Mouse (Mus musculus): ENCODE results near the gene Pid1. TPM values are rescaled to one million over a fixed set of nuclear protein-coding genes. Genes with fewer than 3 reads are reported as not detected.

The Pid1 gene
- polyA plus RNA-seq, 1 experiment = 67.1 TPM

- H3K4me3 ChIP-seq (ENCODE audit: low read depth, low read length) = no peak overlapping the region
- H3K9me3 ChIP-seq (replicated peaks; ENCODE audit: control insufficient read depth, insufficient read depth, low read length, poor library complexity, severe bottlenecking) = no peaks in the 10 kb centered on the region
- TF ChIP-seq EP300 (IDR thresholded peaks at IDR 0.05; ENCODE audit: insufficient read depth, low read depth, low read length) = no peak
- no peak for TF ChIP-seq CTCF (IDR thresholded peaks at IDR 0.05; ENCODE audit: low read depth, low read length)
- TF ChIP-seq POLR2A (IDR thresholded peaks at IDR 0.05; ENCODE audit: insufficient read depth, low read length) = no peak
- no peak overlapping the region for H3K27ac ChIP-seq (ENCODE audit: insufficient read depth, low read length)
- H3K27me3 ChIP-seq (ENCODE audit: control insufficient read depth, insufficient read depth, low read length, poor library complexity, severe bottlenecking) = no peaks in the 10 kb centered on the region
- no peaks in the 10 kb centered on the region for H3K36me3 ChIP-seq (ENCODE audit: control insufficient read depth, insufficient read depth, low read length, poor library complexity, severe bottlenecking)
- H3K4me1 ChIP-seq (ENCODE audit: control insufficient read depth, insufficient read depth, low read length) = no peaks in the 10 kb centered on the region
- no peak overlapping the region for H3K9ac ChIP-seq (ENCODE audit: low read depth, poor library complexity, severe bottlenecking)
These were observed 160.5 kb downstream of the Pid1 start for GRCm38 (mm10) chr1:84203494-84203893.

- Histone ChIP-seq H3K27me3 (ENCODE audit: control insufficient read depth, insufficient read depth, low read length, poor library complexity, severe bottlenecking) (no peaks in the 10 kb centered on the region), H3K9me3 (replicated peaks; ENCODE audit: control insufficient read depth, insufficient read depth, low read length, poor library complexity, severe bottlenecking) (no peaks in the 10 kb centered on the region), H3K36me3 (ENCODE audit: control insufficient read depth, insufficient read depth, low read length, poor library complexity, severe bottlenecking) (no peaks in the 10 kb centered on the region), H3K4me1 (ENCODE audit: control insufficient read depth, insufficient read depth, low read length) (no peaks in the 10 kb centered on the region), H3K4me3 (ENCODE audit: low read depth, low read length) (no peak overlapping the region), H3K27ac (ENCODE audit: insufficient read depth, low read length) (no peak overlapping the region), H3K9ac (ENCODE audit: low read depth, poor library complexity, severe bottlenecking) (no peak overlapping the region)
- TF ChIP-seq EP300 (IDR thresholded peaks at IDR 0.05; ENCODE audit: insufficient read depth, low read depth, low read length) = no peak
- no peak for TF ChIP-seq CTCF (IDR thresholded peaks at IDR 0.05; ENCODE audit: low read depth, low read length)
- no peak for TF ChIP-seq POLR2A (IDR thresholded peaks at IDR 0.05; ENCODE audit: insufficient read depth, low read length)
These were observed 164.1 kb downstream of the Pid1 start for GRCm38 (mm10) chr1:84199890-84200289.

GRCm38 (mm10) chr1:84198887-84199286, 165.1 kb downstream of the Pid1 start:
- no peaks in the 10 kb centered on the region for H3K36me3 ChIP-seq (ENCODE audit: control insufficient read depth, insufficient read depth, low read length, poor library complexity, severe bottlenecking)
- H3K27ac ChIP-seq (ENCODE audit: insufficient read depth, low read length) = no peak overlapping the region
- no peaks in the 10 kb centered on the region for H3K9me3 ChIP-seq (replicated peaks; ENCODE audit: control insufficient read depth, insufficient read depth, low read length, poor library complexity, severe bottlenecking)
- TF ChIP-seq EP300 (IDR thresholded peaks at IDR 0.05; ENCODE audit: insufficient read depth, low read depth, low read length) = no peak
- TF ChIP-seq POLR2A (IDR thresholded peaks at IDR 0.05; ENCODE audit: insufficient read depth, low read length) = no peak
- TF ChIP-seq CTCF (IDR thresholded peaks at IDR 0.05; ENCODE audit: low read depth, low read length) = no peak
- H3K4me1 ChIP-seq (ENCODE audit: control insufficient read depth, insufficient read depth, low read length) = no peaks in the 10 kb centered on the region
- H3K4me3 ChIP-seq (ENCODE audit: low read depth, low read length) = no peak overlapping the region
- H3K9ac ChIP-seq (ENCODE audit: low read depth, poor library complexity, severe bottlenecking) = no peak overlapping the region
- H3K27me3 ChIP-seq (ENCODE audit: control insufficient read depth, insufficient read depth, low read length, poor library complexity, severe bottlenecking) = no peaks in the 10 kb centered on the region

- H3K9ac ChIP-seq (ENCODE audit: low read depth, poor library complexity, severe bottlenecking) = no peak overlapping the region
- H3K4me3 ChIP-seq (ENCODE audit: low read depth, low read length) = no peak overlapping the region
- H3K36me3 ChIP-seq (ENCODE audit: control insufficient read depth, insufficient read depth, low read length, poor library complexity, severe bottlenecking) = no peaks in the 10 kb centered on the region
- H3K9me3 ChIP-seq (replicated peaks; ENCODE audit: control insufficient read depth, insufficient read depth, low read length, poor library complexity, severe bottlenecking) = no peaks in the 10 kb centered on the region
- no peak for TF ChIP-seq CTCF (IDR thresholded peaks at IDR 0.05; ENCODE audit: low read depth, low read length)
- no peak for TF ChIP-seq POLR2A (IDR thresholded peaks at IDR 0.05; ENCODE audit: insufficient read depth, low read length)
- TF ChIP-seq EP300 (IDR thresholded peaks at IDR 0.05; ENCODE audit: insufficient read depth, low read depth, low read length) = no peak
- no peak overlapping the region for H3K27ac ChIP-seq (ENCODE audit: insufficient read depth, low read length)
- no peaks in the 10 kb centered on the region for H3K27me3 ChIP-seq (ENCODE audit: control insufficient read depth, insufficient read depth, low read length, poor library complexity, severe bottlenecking)
- no peaks in the 10 kb centered on the region for H3K4me1 ChIP-seq (ENCODE audit: control insufficient read depth, insufficient read depth, low read length)
These were observed 171.8 kb downstream of the Pid1 start for GRCm38 (mm10) chr1:84192167-84192566.

- Histone ChIP-seq H3K36me3 (ENCODE audit: control insufficient read depth, insufficient read depth, low read length, poor library complexity, severe bottlenecking) (no peaks in the 10 kb centered on the region), H3K9ac (ENCODE audit: low read depth, poor library complexity, severe bottlenecking) (no peak overlapping the region), H3K4me1 (ENCODE audit: control insufficient read depth, insufficient read depth, low read length) (no peaks in the 10 kb centered on the region), H3K4me3 (ENCODE audit: low read depth, low read length) (no peak overlapping the region), H3K9me3 (replicated peaks; ENCODE audit: control insufficient read depth, insufficient read depth, low read length, poor library complexity, severe bottlenecking) (no peaks in the 10 kb centered on the region), H3K27ac (ENCODE audit: insufficient read depth, low read length) (no peak overlapping the region), H3K27me3 (ENCODE audit: control insufficient read depth, insufficient read depth, low read length, poor library complexity, severe bottlenecking) (no peaks in the 10 kb centered on the region)
- TF ChIP-seq EP300 (IDR thresholded peaks at IDR 0.05; ENCODE audit: insufficient read depth, low read depth, low read length) = no peak
- no peak for TF ChIP-seq POLR2A (IDR thresholded peaks at IDR 0.05; ENCODE audit: insufficient read depth, low read length)
- no peak for TF ChIP-seq CTCF (IDR thresholded peaks at IDR 0.05; ENCODE audit: low read depth, low read length)
These were observed 174.5 kb downstream of the Pid1 start for GRCm38 (mm10) chr1:84189446-84189845.

- Histone ChIP-seq H3K27ac (ENCODE audit: insufficient read depth, low read length) (no peak overlapping the region), H3K4me1 (ENCODE audit: control insufficient read depth, insufficient read depth, low read length) (peaks cover 2% of the 10 kb centered on the region), H3K9me3 (replicated peaks; ENCODE audit: control insufficient read depth, insufficient read depth, low read length, poor library complexity, severe bottlenecking) (no peaks in the 10 kb centered on the region), H3K4me3 (ENCODE audit: low read depth, low read length) (no peak overlapping the region), H3K27me3 (ENCODE audit: control insufficient read depth, insufficient read depth, low read length, poor library complexity, severe bottlenecking) (no peaks in the 10 kb centered on the region), H3K9ac (ENCODE audit: low read depth, poor library complexity, severe bottlenecking) (no peak overlapping the region), H3K36me3 (ENCODE audit: control insufficient read depth, insufficient read depth, low read length, poor library complexity, severe bottlenecking) (no peaks in the 10 kb centered on the region)
- TF ChIP-seq CTCF (IDR thresholded peaks at IDR 0.05; ENCODE audit: low read depth, low read length) = no peak
- TF ChIP-seq POLR2A (IDR thresholded peaks at IDR 0.05; ENCODE audit: insufficient read depth, low read length) = no peak
These were observed 177.1 kb downstream of the Pid1 start for GRCm38 (mm10) chr1:84186756-84187437.
